Mouse (Mus musculus): ENCODE measurements around the gene Smoc1. TPM values are rescaled to one million over a fixed set of nuclear protein-coding genes. Genes with fewer than 3 reads are reported as not detected.

The Smoc1 gene
- polyA plus RNA-seq, 1 experiment = 0.19 TPM

GRCm38 (mm10) chr12:81139463-81139862 lies 112.9 kb downstream of the Smoc1 start:
- TF ChIP-seq CEBPB (IDR thresholded peaks at IDR 0.05; ENCODE audit: insufficient read depth, poor library complexity, severe bottlenecking) (no peak), MYOD1 (IDR thresholded peaks at IDR 0.05; ENCODE audit: control insufficient read depth in 1 of 3, insufficient read length in 2 of 3, low read depth in 2 of 3) (no peak), REST (IDR thresholded peaks at IDR 0.05; ENCODE audit: insufficient read depth, insufficient read length) (no peak), POLR2A (IDR thresholded peaks at IDR 0.05; ENCODE audit: insufficient read length, low read depth) (no peak), POLR2AphosphoS2 (IDR thresholded peaks at IDR 0.05; ENCODE audit: insufficient read length, low read depth) (no peak), MAX (IDR thresholded peaks at IDR 0.05; ENCODE audit: low read depth) (no peak), E2F4 (IDR thresholded peaks at IDR 0.05; ENCODE audit: insufficient read depth) (no peak), TCF12 (IDR thresholded peaks at IDR 0.05; ENCODE audit: insufficient read depth, poor library complexity, severe bottlenecking) (no peak), USF1 (IDR thresholded peaks at IDR 0.05; ENCODE audit: low read depth) (no peak), SRF (IDR thresholded peaks at IDR 0.05; ENCODE audit: control insufficient read depth, insufficient read length, low read depth) (no peak), TCF3 (IDR thresholded peaks at IDR 0.05; ENCODE audit: insufficient read length, low read depth) (no peak), MYOG (IDR thresholded peaks at IDR 0.05; ENCODE audit: control insufficient read depth in 1 of 3, insufficient read depth in 1 of 3, insufficient read length in 2 of 3, low read depth in 2 of 3) (no peak)
- Histone ChIP-seq H3ac (ENCODE audit: control insufficient read depth, insufficient read length) (no peak overlapping the region), H3K36me3 (ENCODE audit: control insufficient read depth, insufficient read depth) (no peaks in the 10 kb centered on the region)

DNA sequence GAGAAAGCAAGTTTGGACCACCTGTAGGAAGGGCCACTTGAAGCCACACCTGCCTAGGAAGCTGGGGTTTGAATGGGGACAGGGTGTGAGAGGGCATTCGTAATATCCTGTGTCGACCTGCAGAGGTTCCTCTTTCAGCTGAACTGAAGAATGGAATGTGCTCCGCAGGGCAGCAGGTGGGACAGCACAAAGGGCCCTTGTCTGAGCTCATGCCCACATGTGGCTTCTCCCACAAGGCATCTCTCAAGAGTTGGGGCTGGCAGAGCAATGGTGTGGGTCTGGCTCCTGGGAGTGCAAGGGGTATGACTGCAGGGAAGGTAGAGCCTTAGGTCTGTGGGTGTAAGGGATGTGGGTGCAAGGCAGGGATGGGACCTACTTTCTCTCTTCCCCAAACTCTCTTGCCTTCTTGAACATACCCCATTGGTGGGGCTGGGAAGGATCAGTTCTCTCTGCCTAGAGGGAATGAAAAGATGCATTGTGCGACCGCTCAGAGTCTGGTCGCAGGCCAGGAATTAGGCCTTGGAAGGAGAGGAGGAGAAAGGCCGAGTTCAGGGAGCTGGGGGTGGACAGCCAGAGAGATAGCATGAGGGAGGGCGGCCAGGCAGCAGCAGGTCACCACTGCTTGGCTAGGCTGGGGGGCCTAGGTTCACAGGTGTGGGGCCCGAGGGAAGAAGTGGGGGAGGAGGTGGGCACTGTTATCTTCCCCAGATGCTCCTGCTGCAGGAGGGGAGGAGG lies 114.2 kb downstream of the Smoc1 start:
- H3K36me3 ChIP-seq (ENCODE audit: control insufficient read depth, insufficient read depth) = no peaks in the 10 kb centered on the region
- no peak overlapping the region for H3K4me2 ChIP-seq (ENCODE audit: low read depth)
- no peaks in the 10 kb centered on the region for H3K79me2 ChIP-seq (ENCODE audit: control insufficient read depth, insufficient read depth)
- H3K4me3 ChIP-seq = no peak overlapping the region
- no peak for TF ChIP-seq CEBPB (IDR thresholded peaks at IDR 0.05; ENCODE audit: insufficient read depth, poor library complexity, severe bottlenecking)
- no peak for TF ChIP-seq TCF3 (IDR thresholded peaks at IDR 0.05; ENCODE audit: insufficient read length, low read depth)
- no peak for TF ChIP-seq SRF (IDR thresholded peaks at IDR 0.05; ENCODE audit: control insufficient read depth, insufficient read length, low read depth)
- no peak for TF ChIP-seq USF1 (IDR thresholded peaks at IDR 0.05; ENCODE audit: low read depth)
- TF ChIP-seq MYOG (IDR thresholded peaks at IDR 0.05; ENCODE audit: control insufficient read depth in 1 of 3, insufficient read depth in 1 of 3, insufficient read length in 2 of 3, low read depth in 2 of 3) = no peak
- no peak for TF ChIP-seq MYOD1 (IDR thresholded peaks at IDR 0.05; ENCODE audit: control insufficient read depth in 1 of 3, insufficient read length in 2 of 3, low read depth in 2 of 3)
- no peak for TF ChIP-seq POLR2AphosphoS2 (IDR thresholded peaks at IDR 0.05; ENCODE audit: insufficient read length, low read depth)
- no peak for TF ChIP-seq E2F4 (IDR thresholded peaks at IDR 0.05; ENCODE audit: insufficient read depth)
- TF ChIP-seq REST (IDR thresholded peaks at IDR 0.05; ENCODE audit: insufficient read depth, insufficient read length) = no peak
- no peak overlapping the region for H3ac ChIP-seq (ENCODE audit: control insufficient read depth, insufficient read length)
- no peaks in the 10 kb centered on the region for H3K27me3 ChIP-seq (ENCODE audit: control insufficient read depth, insufficient read depth, insufficient read length)

More at GRCm38 (mm10) chr12:81139463-81139862, 112.9 kb downstream of the Smoc1 start:
- no peak overlapping the region for H3K4me3 ChIP-seq
- no peaks in the 10 kb centered on the region for H3K27me3 ChIP-seq (ENCODE audit: control insufficient read depth, insufficient read depth, insufficient read length)
- no peaks in the 10 kb centered on the region for H3K79me2 ChIP-seq (ENCODE audit: control insufficient read depth, insufficient read depth)
- H3K4me2 ChIP-seq (ENCODE audit: low read depth) = no peak overlapping the region

GRCm38 (mm10) chr12:81141329-81141711 lies 114.7 kb downstream of the Smoc1 start:
- Histone ChIP-seq H3ac (ENCODE audit: control insufficient read depth, insufficient read length) (no peak overlapping the region), H3K27me3 (ENCODE audit: control insufficient read depth, insufficient read depth, insufficient read length) (no peaks in the 10 kb centered on the region), H3K4me2 (ENCODE audit: low read depth) (no peak overlapping the region), H3K79me2 (ENCODE audit: control insufficient read depth, insufficient read depth) (no peaks in the 10 kb centered on the region), H3K4me3 (no peak overlapping the region), H3K36me3 (ENCODE audit: control insufficient read depth, insufficient read depth) (no peaks in the 10 kb centered on the region)
- TF ChIP-seq TCF3 (IDR thresholded peaks at IDR 0.05; ENCODE audit: insufficient read length, low read depth) = no peak
- TF ChIP-seq CEBPB (IDR thresholded peaks at IDR 0.05; ENCODE audit: insufficient read depth, poor library complexity, severe bottlenecking) = no peak
- TF ChIP-seq TCF12 (IDR thresholded peaks at IDR 0.05; ENCODE audit: insufficient read depth, poor library complexity, severe bottlenecking) = no peak
- TF ChIP-seq REST (IDR thresholded peaks at IDR 0.05; ENCODE audit: insufficient read depth, insufficient read length) = no peak
- TF ChIP-seq POLR2AphosphoS2 (IDR thresholded peaks at IDR 0.05; ENCODE audit: insufficient read length, low read depth) = no peak
- no peak for TF ChIP-seq MYOG (IDR thresholded peaks at IDR 0.05; ENCODE audit: control insufficient read depth in 1 of 3, insufficient read depth in 1 of 3, insufficient read length in 2 of 3, low read depth in 2 of 3)
- no peak for TF ChIP-seq USF1 (IDR thresholded peaks at IDR 0.05; ENCODE audit: low read depth)
- no peak for TF ChIP-seq MYOD1 (IDR thresholded peaks at IDR 0.05; ENCODE audit: control insufficient read depth in 1 of 3, insufficient read length in 2 of 3, low read depth in 2 of 3)
- no peak for TF ChIP-seq SRF (IDR thresholded peaks at IDR 0.05; ENCODE audit: control insufficient read depth, insufficient read length, low read depth)
- TF ChIP-seq E2F4 (IDR thresholded peaks at IDR 0.05; ENCODE audit: insufficient read depth) = no peak
- TF ChIP-seq POLR2A (IDR thresholded peaks at IDR 0.05; ENCODE audit: insufficient read length, low read depth) = no peak
- no peak for TF ChIP-seq MAX (IDR thresholded peaks at IDR 0.05; ENCODE audit: low read depth)

DNA sequence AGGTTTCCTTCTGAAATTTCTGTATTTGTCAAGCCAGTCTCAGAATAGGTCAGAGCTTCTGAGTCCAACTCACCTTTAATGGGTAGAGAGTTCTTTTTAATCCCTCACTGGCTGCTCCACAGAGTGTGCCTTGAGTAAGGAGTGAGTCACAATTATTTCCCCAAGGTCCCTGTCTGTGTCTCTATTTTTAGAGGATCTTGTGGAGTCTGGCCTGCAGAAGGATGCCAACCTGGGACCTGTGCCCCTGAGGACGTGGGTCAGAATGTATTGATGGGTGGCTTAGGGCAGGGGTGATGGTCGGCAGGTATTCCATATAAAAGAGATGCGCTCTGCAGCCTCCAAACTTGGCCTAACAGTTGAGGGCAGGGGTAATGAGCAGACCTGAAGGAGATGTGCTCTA lies 115.6 kb downstream of the Smoc1 start:
- H3K36me3 ChIP-seq (ENCODE audit: control insufficient read depth, insufficient read depth) = no peaks in the 10 kb centered on the region
- H3K27me3 ChIP-seq (ENCODE audit: control insufficient read depth, insufficient read depth, insufficient read length) = no peaks in the 10 kb centered on the region
- no peaks in the 10 kb centered on the region for H3K79me2 ChIP-seq (ENCODE audit: control insufficient read depth, insufficient read depth)
- H3K4me3 ChIP-seq = no peak overlapping the region
- TF ChIP-seq CEBPB (IDR thresholded peaks at IDR 0.05; ENCODE audit: insufficient read depth, poor library complexity, severe bottlenecking) (no peak), MAX (IDR thresholded peaks at IDR 0.05; ENCODE audit: low read depth) (no peak), TCF3 (IDR thresholded peaks at IDR 0.05; ENCODE audit: insufficient read length, low read depth) (no peak), MYOG (IDR thresholded peaks at IDR 0.05; ENCODE audit: control insufficient read depth in 1 of 3, insufficient read depth in 1 of 3, insufficient read length in 2 of 3, low read depth in 2 of 3) (no peak), USF1 (IDR thresholded peaks at IDR 0.05; ENCODE audit: low read depth) (no peak), MYOD1 (IDR thresholded peaks at IDR 0.05; ENCODE audit: control insufficient read depth in 1 of 3, insufficient read length in 2 of 3, low read depth in 2 of 3) (no peak), REST (IDR thresholded peaks at IDR 0.05; ENCODE audit: insufficient read depth, insufficient read length) (no peak), TCF12 (IDR thresholded peaks at IDR 0.05; ENCODE audit: insufficient read depth, poor library complexity, severe bottlenecking) (no peak), SRF (IDR thresholded peaks at IDR 0.05; ENCODE audit: control insufficient read depth, insufficient read length, low read depth) (no peak), POLR2AphosphoS2 (IDR thresholded peaks at IDR 0.05; ENCODE audit: insufficient read length, low read depth) (no peak), POLR2A (IDR thresholded peaks at IDR 0.05; ENCODE audit: insufficient read length, low read depth) (no peak), E2F4 (IDR thresholded peaks at IDR 0.05; ENCODE audit: insufficient read depth) (no peak)
- no peak overlapping the region for H3K4me2 ChIP-seq (ENCODE audit: low read depth)
- H3ac ChIP-seq (ENCODE audit: control insufficient read depth, insufficient read length) = no peak overlapping the region
